Mouse (Mus musculus): ENCODE results near the gene Msrb1.

Msrb1 gene

GRCm38 (mm10) chr17:24745526-24746497, 9.4 kb downstream of the Msrb1 start:
- peak; percentile 92 for DNase-seq

GRCm38 (mm10) chr17:24746986-24747385, 10.5 kb downstream of the Msrb1 start:
- DNase-seq, result no peak

GRCm38 (mm10) chr17:24751528-24751927, 15.1 kb downstream of the Msrb1 start:
- DNase-seq, result no peak

DNA sequence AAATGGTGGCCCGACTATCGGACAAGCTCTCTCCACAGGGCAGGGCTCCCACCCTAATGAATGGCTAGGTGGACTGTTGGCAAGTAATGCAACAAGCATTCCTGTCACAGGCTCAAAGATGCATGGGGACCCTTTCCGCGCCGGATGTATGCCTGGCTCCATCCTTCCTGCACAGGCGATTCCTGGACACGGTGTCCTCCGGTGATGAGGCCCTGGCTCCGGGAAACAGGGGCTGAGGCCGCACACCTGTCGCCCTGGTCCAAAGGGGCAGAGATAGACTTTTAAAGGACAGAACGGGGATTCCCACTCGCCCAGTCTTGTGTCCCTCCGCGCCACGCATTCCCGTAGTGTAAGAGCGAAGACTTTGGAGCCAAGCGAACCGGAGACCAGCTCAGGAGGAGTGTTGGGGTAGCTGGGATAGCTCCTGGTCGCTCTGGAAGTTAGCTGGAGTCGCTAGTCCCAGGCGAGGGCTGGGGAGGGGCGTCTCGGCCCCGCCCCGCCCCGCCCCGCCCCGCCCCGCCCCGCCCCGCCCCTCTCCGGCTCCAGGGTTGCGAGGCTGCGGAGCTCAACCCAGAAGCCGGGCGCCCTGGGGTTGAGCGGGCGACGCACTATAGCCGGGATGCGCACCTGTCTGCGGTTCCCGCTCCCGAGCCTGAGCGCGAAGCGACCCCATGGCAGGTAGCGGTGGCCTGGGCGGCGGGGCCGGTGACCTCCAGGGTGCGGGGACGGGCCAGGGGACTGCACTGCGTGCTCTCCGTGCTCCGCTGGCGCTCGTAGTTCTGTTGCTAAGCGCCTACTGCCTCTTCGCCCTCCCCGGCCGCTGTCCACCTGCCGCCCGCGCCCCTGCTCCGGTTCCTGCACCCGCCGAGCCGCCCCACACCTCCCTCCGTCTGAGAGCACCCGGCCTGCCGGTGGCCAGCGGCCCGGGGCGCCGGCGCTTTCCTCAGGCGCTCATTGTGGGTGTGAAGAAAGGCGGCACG, 16.3 kb downstream of the Msrb1 start, which contains the start of gene Hs3st6:
Gene Hs3st6 (plus strand): TSS at position 574 of the 980 bp plus-strand sequence.
- peak; percentile 58 for DNase-seq

- DNase-seq, result no peak
Measured at GRCm38 (mm10) chr17:24757394-24757793, 21.0 kb downstream of the Msrb1 start.

GRCm38 (mm10) chr17:24761121-24761520, 24.7 kb downstream of the Msrb1 start:
- DNase-seq, result peak; percentile 33

GRCm38 (mm10) chr17:24765016-24765905, 28.8 kb downstream of the Msrb1 start:
- no peak for DNase-seq

GRCm38 (mm10) chr17:24766266-24766875, 29.9 kb downstream of the Msrb1 start:
- DNase-seq, result peak; percentile 34

DNA sequence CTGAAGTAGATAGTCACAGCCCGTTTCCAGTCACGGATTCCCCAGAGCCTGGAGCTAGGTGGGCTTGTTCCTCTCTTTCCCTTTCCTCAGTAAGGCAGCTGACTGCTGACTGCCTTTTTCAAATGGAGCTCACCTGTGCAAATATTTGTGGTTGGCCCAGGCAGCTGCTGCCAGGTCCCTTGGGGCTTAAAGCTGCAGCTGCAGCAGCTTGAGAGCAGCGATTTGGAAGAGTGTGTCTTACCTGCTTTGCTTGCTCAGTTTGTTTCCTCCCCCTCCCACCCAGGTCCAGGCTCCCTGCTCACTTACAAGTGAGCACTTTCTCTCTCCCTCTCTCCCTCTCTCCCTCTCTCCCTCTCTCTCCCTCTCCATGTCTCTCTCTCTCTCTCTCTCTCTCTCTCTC, 32.7 kb downstream of the Msrb1 start:
- DNase-seq, result no peak

- no peak for DNase-seq
Measured at GRCm38 (mm10) chr17:24773241-24773640, 36.8 kb downstream of the Msrb1 start.

- DNase-seq, result no peak
Measured at GRCm38 (mm10) chr17:24775173-24775572, 38.7 kb downstream of the Msrb1 start.

DNA sequence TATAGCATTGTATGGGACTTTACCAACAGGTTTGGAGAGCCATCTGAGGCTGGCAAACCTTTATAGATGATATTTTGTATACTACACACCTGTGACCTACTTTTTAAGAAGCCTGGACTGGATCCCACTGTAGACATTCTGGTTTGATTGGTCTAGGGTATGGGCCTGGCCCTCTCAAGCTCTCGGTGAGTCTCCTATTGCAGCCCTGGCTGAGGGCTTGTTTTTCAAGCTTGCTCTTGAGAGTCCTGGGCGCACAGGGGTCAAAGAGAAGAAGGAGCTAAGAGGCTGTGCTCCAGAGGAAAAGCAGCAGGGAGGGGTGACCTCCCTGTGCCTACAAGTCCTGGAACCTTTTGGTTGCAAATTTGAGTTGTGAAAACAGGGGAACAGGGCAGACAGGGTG, 40.6 kb downstream of the Msrb1 start:
- no peak for DNase-seq

- no peak for DNase-seq
Measured at GRCm38 (mm10) chr17:24780821-24781220, 44.4 kb downstream of the Msrb1 start.

GRCm38 (mm10) chr17:24792190-24792589, 55.7 kb downstream of the Msrb1 start:
- DNase-seq, result no peak
